Mouse (Mus musculus) erythroblast, embryonic 14.5 days (primary cell): ENCODE results near the gene Bbs2.

Experiments
- GATA1 ChIP-seq: IDR thresholded peaks from 2 replicates; pipeline ENCODE4 v1.6.1; 2012; ENCODE audit warnings: low read length, inconsistent platforms, mixed read lengths
- TAL1 ChIP-seq: IDR thresholded peaks from 3 replicates; pipeline ENCODE4 v1.6.1; 2012; ENCODE audit warnings: low read length, inconsistent platforms, mixed read lengths

- TF ChIP-seq GATA1: no peak
- TF ChIP-seq TAL1: no peak
Observed at GRCm38 (mm10) chr8:94092848-94093247, 5.9 kb downstream of the Bbs2 start.
